21 mouse cellular contexts compared by ENCODE assay signal in genomic region chr19:9108536-9108935, GRCm38 (mm10). TPM values are rescaled to one million over a fixed set of nuclear protein-coding genes. Genes with fewer than 3 reads are reported as not detected.
"Had no signal": no experiment of that assay in that cellular context is flagged by ENCODE, and none has a peak within 500 bp of the region (broad histone marks: within the 10 kb centered on the region; RNA-seq: fewer than 3 reads in every experiment).

No protein-coding gene starts in this region.

- H3K4me3 ChIP-seq: kidney, embryonic 15.5 days; limb, embryonic 12.5 days; midbrain, embryonic 10.5 days; myocyte; neural tube, embryonic 15.5 days; stomach, embryonic 15.5 days had no signal

- H3K9ac ChIP-seq: kidney, embryonic 15.5 days; limb, embryonic 12.5 days; liver, embryonic 14.5 days; neural tube, embryonic 15.5 days; stomach, embryonic 15.5 days had no signal

- H3K4me1 ChIP-seq: neural tube, embryonic 15.5 days had no signal

- H3K27ac ChIP-seq: kidney, embryonic 15.5 days; limb, embryonic 12.5 days; liver, embryonic 14.5 days; midbrain, embryonic 10.5 days; neural tube, embryonic 15.5 days had no signal

- DNase-seq: kidney, adult 2 months; kidney, postnatal 25 days; liver; lung, adult 2 months; lung, postnatal 10 days; lung, postnatal 4 days; midbrain, embryonic 14.5 days; spleen, adult 18-20 months; thymus, postnatal 36 days had no signal

- H3K36me3 ChIP-seq: stomach, embryonic 15.5 days had no signal

- H3K27me3 ChIP-seq: kidney, embryonic 15.5 days; limb, embryonic 12.5 days; neural tube, embryonic 15.5 days; stomach, embryonic 15.5 days had no signal

RNA-seq across cellular contexts. Expression of gene Scgb1a1, which starts 20.8 kb away (rescaled TPM):
- total RNA-seq: layer of hippocampus, adult 8-10 months; layer of hippocampus, postnatal 14 days; left cerebral cortex, adult 8-10 months; left cerebral cortex, postnatal 36 days had no signal
- polyA plus RNA-seq: kidney, embryonic 15.5 days; limb, embryonic 12.5 days; liver, embryonic 14.5 days; midbrain, embryonic 10.5 days; midbrain, embryonic 14.5 days; myocyte; neural tube, embryonic 11.5 days; neural tube, embryonic 15.5 days; stomach, embryonic 15.5 days had no signal
